Mouse (Mus musculus) ES-E14 (cell line): ENCODE measurements around the gene Taf11. TPM values are rescaled to one million over a fixed set of nuclear protein-coding genes. Genes with fewer than 3 reads are reported as not detected.

Source experiments
- DNase-seq: peaks from one replicate; pipeline ENCODE4 v3.0.0-alpha.2; 2013; ENCODE audit warnings: low read depth, low spot score
- H3K27ac ChIP-seq: 2 replicates; pipeline ENCODE4 v1.5.1; 2012; ENCODE audit warnings: low read depth, mild to moderate bottlenecking, low read length, moderate library complexity, mixed read lengths; ENCODE audit not compliant: poor library complexity, insufficient read depth, severe bottlenecking
- H3K36me3 ChIP-seq: 2 replicates; pipeline ENCODE4 v1.6.1; 2012; ENCODE audit warnings: mild to moderate bottlenecking, low read length, moderate library complexity, mixed read lengths; ENCODE audit not compliant: control insufficient read depth, poor library complexity, insufficient read depth, severe bottlenecking
- H3K4me1 ChIP-seq, 2 experiments: fragments of 150-350 bp in 1 of 2; sonication (generic) in 1 of 2; 2 replicates each; pipeline ENCODE4 v1.6.1; 2012; ENCODE audit warnings: low read length in 2 of 2, mild to moderate bottlenecking in 1 of 2, mixed read lengths in 1 of 2; ENCODE audit not compliant: control insufficient read depth in 2 of 2, insufficient read depth in 2 of 2, poor library complexity in 1 of 2
- H3K4me3 ChIP-seq, 2 experiments: fragments of 150-350 bp in 1 of 2; sonication (generic) in 1 of 2; 2 replicates each; pipeline ENCODE4 v1.5.1; 2012; ENCODE audit warnings: low read length in 2 of 2, low read depth in 1 of 2, mild to moderate bottlenecking in 1 of 2, mixed read lengths in 1 of 2; ENCODE audit not compliant: insufficient read depth in 1 of 2, poor library complexity in 1 of 2, severe bottlenecking in 1 of 2
- H3K9ac ChIP-seq: 2 replicates; pipeline ENCODE4 v1.6.1; 2012; ENCODE audit warnings: low read depth, mild to moderate bottlenecking, low read length, mixed read lengths; ENCODE audit not compliant: poor library complexity, insufficient read depth, severe bottlenecking
- H3K9me3 ChIP-seq: fragments of 150-350 bp; sonication (generic); 2 replicates; pipeline ENCODE4 v1.6.1; 2012; ENCODE audit warnings: low read depth, mild to moderate bottlenecking, low read length; ENCODE audit not compliant: control insufficient read depth, insufficient read depth
- CHD2 ChIP-seq: IDR thresholded peaks from 2 replicates; pipeline ENCODE4 v1.6.1; 2014; ENCODE audit warnings: mild to moderate bottlenecking, low read depth, low read length, inconsistent platforms
- HCFC1 ChIP-seq: IDR thresholded peaks from 2 replicates; pipeline ENCODE4 v1.6.1; 2012; ENCODE audit warnings: low read length, inconsistent platforms, borderline replicate concordance; ENCODE audit not compliant: insufficient read depth
- MAFK ChIP-seq: IDR thresholded peaks from 2 replicates; pipeline ENCODE4 v1.6.1; 2014; ENCODE audit warnings: mild to moderate bottlenecking, low read depth, low read length, inconsistent platforms; ENCODE audit not compliant: insufficient read depth
- ZC3H11A ChIP-seq: IDR thresholded peaks from 2 replicates; pipeline ENCODE4 v1.6.1; 2012; ENCODE audit warnings: low read depth, mild to moderate bottlenecking, inconsistent platforms, low read length, borderline replicate concordance
- ZNF384 ChIP-seq: IDR thresholded peaks from 2 replicates; pipeline ENCODE4 v1.6.1; 2012; ENCODE audit warnings: low read depth, low read length, inconsistent platforms
- in situ Hi-C, 2 experiments: fragments of 600-800 bp; cut with MboI; formaldehyde crosslinking; loops; one replicate each; pipeline ENCODE4 v1.15.1; 2025; ENCODE audit warnings: low sequenced_read_pairs in 2 of 2, inconsistent platforms in 1 of 2; ENCODE audit not compliant: unreplicated experiment in 2 of 2
- total RNA-seq: library from RNA; depleted of rRNA; stranded (reverse); fragments of 300-350 nt; gene quantifications from 2 replicates; pipeline ENCODE4 v1.2.3, GENCODE M21; 2012

Taf11 gene
- total RNA-seq, 1 experiment = 35.8 TPM

- Histone ChIP-seq H3K4me3 (no peak overlapping the region), H3K4me1 (no peaks in the 10 kb centered on the region; a peak in 1 of 4 replicates), H3K9ac (no peak overlapping the region), H3K36me3 (no peaks in the 10 kb centered on the region), H3K9me3 (no peaks in the 10 kb centered on the region), H3K27ac (no peak overlapping the region)
- in situ Hi-C loops = no loop called here
- DNase-seq = no peak
- TF ChIP-seq HCFC1 (no peak), ZNF384 (no peak), MAFK (no peak), CHD2 (no peak), ZC3H11A (no peak)
These were observed 11.0 kb upstream of the Taf11 start for GRCm38 (mm10) chr17:27920676-27921075.

- no peak overlapping the region for H3K27ac ChIP-seq
- in situ Hi-C loops = no loop called here
- no peaks in the 10 kb centered on the region; a peak in 1 of 4 replicates for H3K4me1 ChIP-seq
- no peaks in the 10 kb centered on the region for H3K9me3 ChIP-seq
- no peaks in the 10 kb centered on the region; the same call in 1 of the 2 replicates for H3K36me3 ChIP-seq
- no peak for DNase-seq
- no peak overlapping the region for H3K9ac ChIP-seq
- TF ChIP-seq ZNF384 (no peak), HCFC1 (no peak), MAFK (no peak), CHD2 (no peak), ZC3H11A (no peak)
- H3K4me3 ChIP-seq = no peak overlapping the region
These were observed 6.7 kb upstream of the Taf11 start for GRCm38 (mm10) chr17:27916366-27916765.

GRCm38 (mm10) chr17:27914742-27915141 lies 5.1 kb upstream of the Taf11 start:
- TF ChIP-seq ZC3H11A (no peak), HCFC1 (no peak), MAFK (no peak), ZNF384 (no peak), CHD2 (no peak)
- Histone ChIP-seq H3K9ac (no peak overlapping the region), H3K9me3 (no peaks in the 10 kb centered on the region), H3K4me1 (no peaks in the 10 kb centered on the region; a peak in 1 of 4 replicates), H3K4me3 (no peak overlapping the region), H3K27ac (no peak overlapping the region), H3K36me3 (no peaks in the 10 kb centered on the region; the same call in 1 of the 2 replicates)
- no peak for DNase-seq
- in situ Hi-C loops = no loop called here

- H3K4me1 ChIP-seq = no peaks in the 10 kb centered on the region; a peak in 1 of 4 replicates
- no peak overlapping the region for H3K9ac ChIP-seq
- in situ Hi-C loops = no loop called here
- TF ChIP-seq CHD2 = no peak
- no peak for TF ChIP-seq HCFC1
- TF ChIP-seq MAFK = no peak
- TF ChIP-seq ZNF384 = no peak
- TF ChIP-seq ZC3H11A = no peak
- no peaks in the 10 kb centered on the region; the same call in 1 of the 2 replicates for H3K36me3 ChIP-seq
- H3K27ac ChIP-seq = no peak overlapping the region
- no peaks in the 10 kb centered on the region for H3K9me3 ChIP-seq
- H3K4me3 ChIP-seq = no peak overlapping the region
- no peak for DNase-seq
These were observed 1.7 kb upstream of the Taf11 start for GRCm38 (mm10) chr17:27911371-27911770.
